Mouse (Mus musculus) skeletal muscle tissue, adult 2 months (tissue): ENCODE measurements around the gene Hist1h2aa.

Source experiments
- DNase-seq: peaks from one replicate; pipeline ENCODE4 v3.0.0-alpha.2; 2012; ENCODE audit warnings: low read depth, low spot score

Gene Hist1h2aa

DNA sequence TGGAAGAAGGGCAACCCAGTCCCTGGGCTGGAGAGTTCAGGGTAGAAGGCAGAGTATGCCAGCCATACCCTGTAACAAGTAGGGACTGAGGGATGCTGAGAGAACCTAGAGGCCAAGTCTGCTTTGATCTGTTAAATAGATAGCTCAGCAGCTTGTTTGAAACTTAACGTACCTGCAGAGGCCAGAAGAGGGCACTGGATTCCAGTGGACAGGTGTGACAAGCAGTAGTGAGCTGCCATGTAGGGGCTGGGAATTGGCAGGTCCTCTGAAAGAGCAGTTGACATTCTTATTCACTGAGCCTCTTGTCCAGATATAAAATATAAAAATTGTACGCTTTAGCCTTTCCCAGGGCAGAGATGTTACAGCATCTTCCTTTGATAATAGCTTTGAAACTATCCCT lies 8.6 kb downstream of the Hist1h2aa start:
- DNase-seq: no peak

DNA sequence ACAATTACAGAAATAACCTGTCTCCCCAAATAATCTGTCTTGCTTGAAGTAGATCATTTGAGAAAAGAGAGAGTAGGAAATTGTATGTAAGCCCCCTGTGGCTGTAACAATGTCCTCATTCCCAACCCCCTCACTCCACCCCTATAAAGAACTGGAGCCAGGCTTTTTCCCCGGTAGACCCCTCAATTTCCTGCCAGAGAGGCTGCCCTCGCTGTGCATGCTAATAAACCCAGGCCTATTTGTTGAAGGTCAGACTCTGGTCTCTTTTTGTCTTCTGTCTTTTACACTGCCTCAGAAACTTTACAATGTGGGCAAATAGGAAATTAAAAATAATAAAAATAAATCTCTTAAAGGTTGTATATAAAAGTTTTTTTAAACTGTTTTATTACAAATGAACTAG lies 12.0 kb downstream of the Hist1h2aa start:
- DNase-seq: no peak

DNA sequence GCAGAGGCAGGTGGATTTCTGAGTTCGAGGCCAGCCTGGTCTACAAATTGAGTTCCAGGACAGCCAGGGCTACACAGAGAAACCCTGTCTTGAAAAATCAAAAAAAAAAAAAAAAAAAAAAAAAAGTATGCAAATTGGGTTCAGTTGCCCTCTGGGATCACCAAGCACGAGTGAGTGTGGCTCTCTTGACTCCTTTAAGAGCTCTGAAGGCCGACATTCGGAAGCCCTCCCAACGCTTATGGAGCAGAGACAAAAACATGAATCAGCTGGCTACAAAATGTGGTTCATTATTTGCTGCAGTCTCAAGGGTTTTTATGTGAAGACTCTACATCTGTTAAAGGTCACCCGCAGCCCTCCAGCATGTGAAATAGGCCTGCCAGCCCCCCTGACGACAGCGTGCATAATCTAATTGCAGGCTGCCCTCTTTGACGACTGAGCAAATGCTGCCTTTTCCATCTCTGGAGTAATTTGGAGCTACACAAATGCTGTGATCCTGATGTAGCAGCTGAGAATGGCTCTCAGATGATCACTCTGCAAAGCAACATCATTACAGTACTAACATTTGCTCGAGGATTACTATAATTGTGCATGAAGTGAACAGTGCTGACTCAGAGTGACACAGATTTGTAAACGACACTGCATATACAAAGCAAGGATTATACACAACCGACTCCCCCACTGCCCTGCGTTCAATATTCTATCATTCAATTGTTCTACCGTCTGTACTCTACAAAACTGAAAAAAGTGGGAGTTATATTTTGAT lies 15.4 kb downstream of the Hist1h2aa start:
- no peak for DNase-seq

DNA sequence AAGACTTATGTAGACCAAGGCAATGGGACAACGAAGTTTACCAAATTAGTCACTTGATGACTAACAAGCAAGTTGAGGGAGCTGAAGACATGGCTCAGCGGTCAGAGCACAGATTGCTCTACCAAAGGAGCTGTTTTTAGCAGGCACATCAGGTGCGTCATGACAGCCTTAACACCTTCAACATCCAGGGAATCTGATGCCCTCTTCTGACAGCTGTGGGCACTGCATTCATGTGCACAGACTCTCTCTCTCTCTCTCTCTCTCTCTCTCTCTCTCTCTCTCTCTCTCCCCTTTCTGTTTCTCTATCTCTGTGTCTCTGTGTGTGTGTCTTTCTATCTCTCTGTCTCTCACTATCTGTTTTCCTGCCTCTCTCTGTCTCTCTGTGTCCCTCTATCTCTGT lies 16.7 kb downstream of the Hist1h2aa start:
- peak; percentile 28 for DNase-seq

DNA sequence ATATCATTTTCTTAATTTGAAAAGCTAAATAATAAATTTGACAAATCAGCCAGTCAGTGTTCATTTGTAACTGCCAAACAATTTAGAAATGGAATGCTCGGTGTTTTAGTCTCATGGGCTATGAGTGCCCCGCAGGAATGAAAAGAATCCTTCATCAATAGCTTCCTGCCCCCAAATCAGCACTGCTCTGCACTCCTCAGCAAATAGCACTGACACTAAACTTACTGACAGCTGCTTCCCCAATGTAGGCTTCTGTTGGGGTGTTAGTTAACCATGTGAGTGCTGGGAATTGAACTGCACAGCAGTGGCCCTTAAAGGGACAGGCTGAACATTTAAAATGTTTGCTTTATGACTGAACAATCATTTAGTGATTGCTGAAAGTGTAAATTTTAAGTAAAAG lies 25.5 kb downstream of the Hist1h2aa start:
- DNase-seq: no peak

DNA sequence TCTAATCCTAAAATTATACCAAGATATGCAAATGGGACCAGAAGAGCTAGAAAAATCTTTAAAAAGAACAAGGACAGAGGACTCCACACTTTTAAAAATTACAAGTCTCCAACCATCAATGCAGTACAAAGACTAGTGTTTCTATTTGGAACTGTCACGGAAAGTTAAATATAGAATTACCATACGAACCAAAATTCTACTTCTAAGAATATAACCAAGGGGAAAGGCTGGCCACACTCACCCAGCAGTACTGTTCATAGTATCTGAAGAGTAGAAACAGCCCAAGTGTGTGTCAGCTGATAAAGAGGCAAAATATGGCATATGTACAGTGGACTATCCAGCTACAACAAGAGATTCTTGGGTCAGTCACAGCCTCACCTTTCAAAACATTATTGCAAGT lies 30.6 kb downstream of the Hist1h2aa start:
- no peak for DNase-seq

DNA sequence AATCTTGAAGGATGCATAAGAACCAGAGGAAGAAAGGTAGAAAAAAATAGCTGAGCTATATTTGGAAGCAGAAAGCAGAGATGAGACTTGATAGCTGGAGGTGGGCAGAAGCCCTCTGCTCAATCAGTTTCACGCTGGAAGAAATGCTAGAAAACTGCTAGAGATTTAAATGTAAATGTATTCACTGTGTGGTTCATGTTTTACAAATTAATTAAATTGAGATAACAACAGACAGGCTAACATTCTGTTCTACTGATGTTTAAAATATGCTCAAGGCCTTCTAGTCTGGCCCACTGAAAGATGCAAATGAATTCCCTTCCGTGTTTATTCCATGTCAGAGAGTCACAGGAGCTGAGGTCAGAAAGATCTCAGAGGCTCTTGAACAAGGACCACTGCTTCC lies 37.6 kb downstream of the Hist1h2aa start:
- DNase-seq: no peak

DNA sequence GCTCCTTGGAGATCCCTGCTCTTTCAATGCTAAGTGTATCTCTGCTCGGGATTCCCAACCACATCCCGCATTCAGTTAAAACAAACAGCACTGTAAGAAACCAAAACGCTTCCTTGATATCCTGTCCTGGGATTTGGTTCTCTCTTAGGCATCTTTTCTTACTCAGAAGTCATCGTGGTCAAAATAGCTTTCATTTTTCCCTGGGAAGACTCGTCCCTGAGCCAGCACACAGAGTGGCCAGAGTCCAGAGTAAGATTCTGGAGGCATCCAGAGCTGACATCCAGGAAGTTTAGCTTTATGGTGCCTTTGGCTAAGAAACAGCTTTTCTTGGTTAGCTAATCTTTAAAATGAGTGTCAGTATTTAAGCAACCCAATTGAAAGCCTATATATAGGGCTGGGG lies 38.0 kb downstream of the Hist1h2aa start:
- DNase-seq: no peak
